Mouse (Mus musculus) B cell, adult 67 days (primary cell): Measurements from ENCODE around the gene Kirrel2. TPM values are rescaled to one million over a fixed set of nuclear protein-coding genes. Genes with fewer than 3 reads are reported as not detected.

Source experiments
- total RNA-seq, 2 experiments: library from RNA; stranded (reverse); gene quantifications; 4 replicates each; pipeline ENCODE4 v1.2.4; 2023

The Kirrel2 gene
- total RNA-seq, result not detected

GRCm38 (mm10) chr7:30457629-30458330, at the start of gene Kirrel2, which contains the start of gene Nphs1:
Kirrel2 (minus strand) TSS chr7:30457690.
Nphs1 (plus strand) TSS chr7:30458315.

GRCm38 (mm10) chr7:30493401-30493931, 36.0 kb upstream of the Kirrel2 start, which contains the start of gene Prodh2:
Prodh2 (plus strand) TSS chr7:30493622.

GRCm38 (mm10) chr7:30444971-30445751, 12.3 kb downstream of the Kirrel2 start, which contains the start of gene Aplp1:
Aplp1 (minus strand) TSS chr7:30445535.

GRCm38 (mm10) chr7:30421175-30421889, 36.2 kb downstream of the Kirrel2 start, which contains the start of gene Nfkbid:
Nfkbid (plus strand) TSS chr7:30421732.

GRCm38 (mm10) chr7:30419561-30420499, 37.7 kb downstream of the Kirrel2 start, which contains the start of gene Hcst:
Hcst (minus strand) TSS chr7:30419854.

GRCm38 (mm10) chr7:30413596-30413995, 43.9 kb downstream of the Kirrel2 start, which contains the start of gene Tyrobp:
Tyrobp (plus strand) TSS chr7:30413760.

Other genes with a start within 250 kb of the Kirrel2 start
- 10 to 100 TPM; 46.5 to 48.1 TPM for gene Polr2i, start 225.7 kb downstream of the Kirrel2 start, total RNA-seq
- gene Tbcb, start 225.4 kb downstream of the Kirrel2 start, total RNA-seq, result 10 to 100 TPM; 35.6 to 44.1 TPM
- gene Ovol3, start 222.0 kb downstream of the Kirrel2 start, total RNA-seq, result not detected
- gene Thap8, start 177.6 kb downstream of the Kirrel2 start, total RNA-seq, result 1 to 10 TPM; 2.1 to 2.4 TPM
- gene Wdr62, start 177.3 kb downstream of the Kirrel2 start, total RNA-seq, result 1 to 10 TPM; 4.6 to 9.2 TPM
- gene Clip3, start 166.0 kb downstream of the Kirrel2 start, total RNA-seq, result not detected
- 10 to 100 TPM; 63.1 to 67.2 TPM for gene Alkbh6, start 149.0 kb downstream of the Kirrel2 start, total RNA-seq
- 1 to 10 TPM; 2.2 to 3.6 TPM for gene Syne4, start 142.9 kb downstream of the Kirrel2 start, total RNA-seq
- 1 to 10 TPM; 3.9 to 6.6 TPM for gene E130208F15Rik, start 135.9 kb downstream of the Kirrel2 start, total RNA-seq
- gene Sdhaf1, start 133.8 kb downstream of the Kirrel2 start, total RNA-seq, result 10 to 100 TPM; 11.4 to 20.5 TPM
- gene Lrfn3, start 94.9 kb downstream of the Kirrel2 start, total RNA-seq, result not detected
- gene Tyrobp, start 43.9 kb downstream of the Kirrel2 start, total RNA-seq, result 10 to 100 TPM; 68.2 to 78.3 TPM
- 10 to 100 TPM; 48.5 to 50.5 TPM for gene Hcst, start 37.8 kb downstream of the Kirrel2 start, total RNA-seq
- gene Nfkbid, start 36.0 kb downstream of the Kirrel2 start, total RNA-seq, result 100 to 1,000 TPM; 400 to 437 TPM
- gene Aplp1, start 12.2 kb downstream of the Kirrel2 start, total RNA-seq, result not detected
- gene Nphs1, start 625 bp upstream of the Kirrel2 start, total RNA-seq, result not detected
- gene Prodh2, start 35.9 kb upstream of the Kirrel2 start, total RNA-seq, result not detected
- 10 to 100 TPM; 18.6 to 20.7 TPM for gene Arhgap33, start 77.4 kb upstream of the Kirrel2 start, total RNA-seq
- gene Hspb6, start 94.5 kb upstream of the Kirrel2 start, total RNA-seq, result 1 to 10 TPM; 3.0 to 4.3 TPM
- 10 to 100 TPM; 18.8 to 27.2 TPM for gene Proser3, start 94.6 kb upstream of the Kirrel2 start, total RNA-seq
- 10 to 100 TPM; 42.2 to 45.2 TPM for gene Lin37, start 102.1 kb upstream of the Kirrel2 start, total RNA-seq
- gene U2af1l4, start 105.6 kb upstream of the Kirrel2 start, total RNA-seq, result 100 to 1,000 TPM; 107 to 109 TPM
- gene Gm49396, start 105.7 kb upstream of the Kirrel2 start, total RNA-seq, result 10 to 100 TPM; 13.9 to 14.0 TPM
- gene Psenen, start 105.9 kb upstream of the Kirrel2 start, total RNA-seq, result 100 to 1,000 TPM; 129 to 145 TPM
- 1 to 10 TPM; 7.3 to 7.7 TPM for gene Igflr1, start 107.7 kb upstream of the Kirrel2 start, total RNA-seq
- gene Kmt2b, start 131.0 kb upstream of the Kirrel2 start, total RNA-seq, result 100 to 1,000 TPM; 119 to 136 TPM
- gene Zbtb32, start 141.2 kb upstream of the Kirrel2 start, total RNA-seq, result 1 to 10 TPM in 1 of 2 experiments, under 1 TPM in 1; 0.90 to 1.5 TPM
- gene Upk1a, start 155.2 kb upstream of the Kirrel2 start, total RNA-seq, result under 1 TPM; 0.39 to 0.52 TPM
- gene Cox6b1, start 168.5 kb upstream of the Kirrel2 start, total RNA-seq, result 100 to 1,000 TPM; 211 to 273 TPM
- not detected for gene Etv2, start 178.2 kb upstream of the Kirrel2 start, total RNA-seq
- gene Rbm42, start 192.6 kb upstream of the Kirrel2 start, total RNA-seq, result 100 to 1,000 TPM in 1 of 2 experiments, 10 to 100 TPM in 1; 96.7 to 103 TPM
- 10 to 100 TPM; 59.7 to 71.7 TPM for gene Haus5, start 207.3 kb upstream of the Kirrel2 start, total RNA-seq
- gene Pmis2, start 213.9 kb upstream of the Kirrel2 start, total RNA-seq, result not detected
- not detected for gene 2200002J24Rik, start 241.2 kb upstream of the Kirrel2 start, total RNA-seq